Mouse (Mus musculus) cortical plate, adult 2 months (tissue): ENCODE results near the gene Ctnnb1.

Experiments
- CTCF ChIP-seq: fragments of 200-500 bp; IDR thresholded peaks from 2 replicates; pipeline ENCODE4 v1.5.1; 2011; ENCODE audit warnings: mild to moderate bottlenecking, control low read depth, low read length; ENCODE audit not compliant: insufficient read depth; ENCODE audit errors: extremely low read depth
- POLR2A ChIP-seq: fragments of 200-500 bp; IDR thresholded peaks from 2 replicates; pipeline ENCODE4 v1.6.1; 2011; ENCODE audit warnings: mild to moderate bottlenecking, low read length, control low read depth; ENCODE audit not compliant: insufficient read depth; ENCODE audit errors: extremely low read depth

DNA sequence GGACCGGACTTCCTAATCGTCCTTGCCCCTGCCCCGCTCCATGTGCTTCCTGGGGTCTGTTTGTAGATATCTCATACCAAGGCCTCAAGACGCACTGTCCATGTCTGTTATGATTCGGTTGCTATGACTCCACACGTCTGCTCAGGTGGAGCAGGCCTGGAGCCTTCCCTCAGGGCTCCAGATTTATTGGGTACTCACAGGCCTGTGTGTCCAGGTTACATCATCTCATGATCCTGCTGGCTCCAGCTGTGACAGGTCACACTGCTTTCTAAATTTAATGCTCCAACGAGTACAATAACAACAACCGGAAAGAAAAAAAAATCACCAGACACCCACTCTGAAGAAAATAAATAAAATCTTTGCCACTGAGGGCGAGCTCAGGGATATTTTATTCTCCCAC, 48.7 kb upstream of the Ctnnb1 start:
- no peak for TF ChIP-seq CTCF
- no peak for TF ChIP-seq POLR2A
